Mouse (Mus musculus) adrenal gland, postnatal 4 days (tissue): Measurements from ENCODE around the gene Tenm1. TPM values are rescaled to one million over a fixed set of nuclear protein-coding genes. Genes with fewer than 3 reads are reported as not detected.

Experiments
- DNase-seq, 2 experiments: peaks; one replicate each; pipeline ENCODE4 v3.0.0; 2021 to 2022; ENCODE audit warnings: low spot score in 2 of 2, mixed read lengths in 2 of 2
- long read RNA-seq, 2 experiments: library from polyadenylated mRNA; stranded (forward); transcript quantifications; one replicate each; pipeline ENCODE4 v2.0.0; 2021
- total RNA-seq, 2 experiments: library from RNA; stranded (reverse); gene quantifications; 2 replicates each; pipeline ENCODE4 v1.2.3; 2021

Gene Tenm1
- total RNA-seq, result under 1 TPM; 0.45 to 0.96 TPM
- long read RNA-seq, experiment 1, result 0 reads
- long read RNA-seq, experiment 2, result 0 reads

DNA sequence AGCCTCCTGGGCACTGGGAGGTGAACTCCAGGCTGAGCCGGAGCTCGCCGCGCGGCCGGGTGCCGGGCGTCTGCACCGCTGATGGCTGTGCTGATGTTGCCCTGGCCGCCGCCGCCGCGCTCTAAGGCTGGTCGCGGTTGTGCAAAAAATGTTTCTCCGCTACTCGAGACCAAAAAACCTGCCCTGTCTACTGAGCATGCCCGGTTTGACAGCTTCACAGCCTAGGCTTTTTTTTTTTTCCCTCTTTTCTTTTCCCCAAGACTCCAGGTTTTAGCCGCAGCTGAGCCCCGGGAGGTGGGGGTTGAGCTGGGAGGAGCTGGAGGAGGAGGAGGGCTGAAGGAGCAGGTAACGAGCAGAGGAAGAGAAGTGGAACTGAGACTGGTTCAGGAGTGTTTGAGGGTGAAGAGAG lies at the start of gene Tenm1:
Tenm1 (minus strand) TSS at position 272 of the 409 bp plus-strand sequence.
- no peak for DNase-seq

DNA sequence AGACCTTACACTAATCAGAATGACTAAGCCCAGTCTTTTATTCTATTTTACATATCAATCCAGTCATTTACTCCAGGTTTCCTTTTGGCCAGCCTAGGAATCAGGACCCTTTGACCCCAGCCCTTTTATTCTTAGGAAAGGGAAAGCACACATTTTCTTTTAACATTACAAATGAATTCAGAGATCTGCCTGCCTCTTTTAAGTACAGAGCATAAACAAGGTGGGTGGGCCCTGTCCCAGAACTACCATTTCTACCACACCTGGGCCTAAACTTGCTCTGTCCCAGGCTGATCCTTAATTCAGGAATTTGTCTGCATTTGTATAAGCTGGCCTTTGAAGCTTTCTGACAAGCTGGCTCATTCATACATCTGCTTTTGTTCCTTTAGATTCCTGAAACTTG lies 38.4 kb upstream of the Tenm1 start:
- DNase-seq, result no peak

DNA sequence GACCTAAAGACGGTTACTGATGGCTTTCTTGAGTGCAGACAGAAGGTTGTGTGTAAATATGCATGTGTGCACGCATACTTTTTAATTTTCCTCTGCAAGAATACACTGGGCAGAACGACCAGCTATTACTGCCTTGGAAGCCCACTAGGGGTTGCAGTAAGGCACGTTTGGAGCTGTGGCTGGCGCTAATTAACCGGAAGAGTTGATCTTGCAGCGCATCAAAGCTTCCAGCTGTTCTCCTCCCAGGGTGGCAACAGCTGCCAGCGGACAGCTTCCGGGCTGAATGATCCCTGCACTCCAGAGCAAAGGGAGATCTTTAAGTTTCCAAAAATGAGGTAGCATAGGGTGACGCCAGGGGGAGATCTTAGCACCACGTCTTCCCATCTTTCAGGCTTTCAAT lies 1.7 kb upstream of the Tenm1 start:
- DNase-seq, result no peak

DNA sequence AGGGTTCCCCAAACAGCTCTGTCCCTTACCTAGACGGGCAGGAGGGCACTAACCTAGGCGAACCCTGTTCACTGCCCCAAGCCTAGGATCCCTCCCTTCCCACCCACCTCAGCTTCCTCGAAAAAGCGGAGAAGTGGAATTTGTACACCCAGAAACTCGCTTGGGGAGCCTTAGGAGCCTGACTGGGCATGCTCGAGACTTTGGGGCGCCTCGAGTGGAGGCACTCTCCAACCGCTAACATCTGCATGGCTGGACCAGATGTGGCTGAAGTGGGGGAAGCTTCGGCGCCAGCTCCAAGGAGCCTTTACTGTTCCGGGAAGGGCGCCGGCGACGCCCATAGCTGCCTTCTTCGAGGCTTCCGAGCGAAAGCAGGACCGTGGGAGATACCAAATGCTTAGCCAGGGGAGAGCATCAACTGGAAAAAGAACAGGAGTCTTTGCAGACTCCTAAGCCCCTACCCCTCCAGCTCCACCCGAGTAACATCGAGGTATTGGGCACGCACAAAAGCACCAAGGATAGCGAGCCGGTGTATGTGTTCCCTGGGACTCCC lies 1.1 kb upstream of the Tenm1 start:
- DNase-seq, result no peak

DNA sequence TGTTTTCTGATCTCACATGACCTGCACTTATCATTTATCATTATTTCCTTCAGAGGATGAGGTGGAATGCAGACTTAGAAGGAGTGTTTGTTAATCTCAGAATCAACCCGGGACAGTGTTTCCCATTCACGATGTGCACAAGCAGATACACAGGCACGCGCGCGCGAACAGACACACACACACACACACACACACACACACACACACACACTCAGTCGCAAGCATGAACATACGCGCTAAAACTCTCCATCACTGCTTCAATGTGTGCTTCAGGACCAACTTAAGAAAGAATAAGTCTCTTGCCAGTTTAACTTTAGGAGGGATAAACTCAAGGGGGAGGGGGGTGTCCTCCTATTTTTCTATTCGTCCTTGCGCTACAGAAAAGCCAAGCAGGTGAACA lies 411 bp upstream of the Tenm1 start:
- no peak for DNase-seq

DNA sequence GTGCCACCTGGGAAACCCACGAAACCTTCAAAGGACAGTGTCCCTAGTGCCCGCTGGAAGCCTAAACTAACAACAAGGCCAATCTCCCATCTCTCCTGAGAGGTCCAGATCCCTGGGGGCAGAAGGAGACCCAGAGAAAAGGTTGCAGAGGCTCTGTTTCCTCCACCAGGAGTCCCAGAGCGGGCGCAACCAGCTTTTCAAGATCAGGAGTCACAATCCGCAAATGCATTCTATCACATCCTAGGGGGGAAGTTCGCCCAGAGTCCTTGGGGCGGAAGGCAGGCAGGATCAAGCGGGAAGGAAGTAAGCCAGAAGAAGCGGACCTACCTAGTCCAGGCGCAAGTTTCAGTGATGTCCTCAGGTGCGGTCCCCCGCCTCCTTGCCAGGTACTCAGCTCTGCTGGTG lies 963 bp downstream of the Tenm1 start:
- DNase-seq, result no peak

DNA sequence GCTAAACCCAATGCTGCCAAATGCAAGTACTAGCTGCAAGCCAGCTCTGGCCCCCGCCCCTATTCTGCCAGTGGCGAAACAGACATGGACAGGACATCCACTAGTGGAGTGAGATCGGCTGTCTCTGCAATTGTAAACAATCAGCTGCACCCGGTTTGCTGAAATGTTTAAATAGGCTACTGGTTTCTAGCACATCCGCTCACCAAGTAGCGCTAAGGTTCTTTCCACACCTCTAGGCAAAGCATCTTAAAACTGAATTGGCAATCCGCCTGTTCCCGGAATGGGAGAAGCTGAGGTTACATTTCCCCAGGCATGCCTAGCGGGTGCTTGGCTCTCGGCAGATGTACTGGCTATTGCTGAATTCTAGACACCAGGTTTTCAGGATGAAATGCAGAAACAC lies 1.8 kb downstream of the Tenm1 start:
- no peak for DNase-seq

DNA sequence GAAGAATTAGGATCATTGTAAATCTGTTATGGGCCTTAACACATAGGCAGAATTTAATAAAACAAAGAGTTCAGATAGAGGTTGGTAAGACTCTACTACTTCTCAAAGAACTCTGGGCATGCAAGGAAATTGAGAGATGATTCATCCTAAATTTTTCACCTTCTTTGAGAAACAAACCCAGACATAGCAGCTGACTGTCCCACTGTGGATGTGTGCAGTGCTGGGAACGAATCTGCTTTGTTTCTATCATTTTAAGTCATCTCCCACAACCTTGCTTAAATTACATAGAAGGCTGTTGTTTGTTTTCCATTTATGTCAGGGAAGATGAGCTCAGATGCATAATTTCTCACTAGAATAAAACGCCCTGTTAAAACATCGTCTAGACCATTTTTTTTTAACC lies 31.0 kb downstream of the Tenm1 start:
- no peak for DNase-seq

DNA sequence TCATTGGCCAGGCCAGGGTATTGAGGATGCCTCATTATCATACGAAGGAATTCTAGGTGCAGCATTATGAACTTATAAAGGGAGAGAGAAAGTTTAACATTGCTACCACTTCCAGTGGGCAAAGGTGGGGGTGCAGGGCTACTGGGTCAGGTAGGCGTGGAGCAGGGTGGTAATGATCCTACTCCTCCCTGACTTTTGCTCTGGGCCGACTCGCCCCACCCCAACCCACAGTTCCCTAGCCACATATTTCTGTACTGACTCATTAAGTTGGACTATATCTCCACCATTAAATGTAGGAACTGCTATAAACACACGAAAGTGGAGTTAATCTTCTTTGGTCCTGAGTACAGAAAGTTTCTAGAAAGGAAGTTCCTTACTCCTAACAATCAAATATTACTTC lies 40.8 kb downstream of the Tenm1 start:
- no peak for DNase-seq

DNA sequence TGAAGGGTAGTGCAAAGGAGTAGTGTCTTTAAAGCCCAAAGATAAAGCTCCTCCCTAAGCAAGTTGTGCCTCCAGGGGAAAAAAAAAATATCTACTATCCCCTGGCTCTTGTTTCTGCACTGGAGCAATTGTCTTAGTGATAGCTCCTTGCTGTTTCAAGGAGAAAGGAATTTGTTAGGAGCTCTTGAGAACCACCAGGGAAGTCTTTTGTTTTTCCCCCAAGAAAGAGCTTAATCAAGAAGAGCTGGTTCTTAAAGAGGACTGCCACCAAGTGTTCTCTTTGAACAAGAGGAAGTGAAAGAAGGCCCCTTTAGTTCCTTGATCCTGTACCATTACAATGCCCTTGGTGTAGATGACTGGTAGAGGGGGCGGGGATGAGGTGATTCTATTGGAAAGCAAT lies 56.4 kb downstream of the Tenm1 start:
- DNase-seq, result no peak

DNA sequence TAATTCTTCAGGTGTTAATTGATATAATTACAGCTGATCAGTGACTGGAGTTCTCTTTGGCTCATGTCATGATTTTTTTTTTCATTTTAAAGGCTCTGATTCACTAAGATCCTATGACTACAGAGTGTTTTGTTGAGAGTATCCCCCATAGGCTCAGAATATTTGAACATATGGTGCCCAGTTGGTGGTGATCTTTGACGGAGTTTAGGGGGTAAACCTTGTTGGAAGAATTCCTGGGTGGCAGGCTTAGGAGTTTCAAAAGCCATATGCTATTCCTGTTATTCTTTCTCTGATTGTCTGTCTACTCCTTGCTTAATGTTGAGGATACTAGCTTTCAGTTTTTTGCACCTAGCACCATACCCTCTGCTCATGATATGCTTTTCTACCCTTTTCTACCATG lies 109.6 kb downstream of the Tenm1 start:
- DNase-seq, result no peak

DNA sequence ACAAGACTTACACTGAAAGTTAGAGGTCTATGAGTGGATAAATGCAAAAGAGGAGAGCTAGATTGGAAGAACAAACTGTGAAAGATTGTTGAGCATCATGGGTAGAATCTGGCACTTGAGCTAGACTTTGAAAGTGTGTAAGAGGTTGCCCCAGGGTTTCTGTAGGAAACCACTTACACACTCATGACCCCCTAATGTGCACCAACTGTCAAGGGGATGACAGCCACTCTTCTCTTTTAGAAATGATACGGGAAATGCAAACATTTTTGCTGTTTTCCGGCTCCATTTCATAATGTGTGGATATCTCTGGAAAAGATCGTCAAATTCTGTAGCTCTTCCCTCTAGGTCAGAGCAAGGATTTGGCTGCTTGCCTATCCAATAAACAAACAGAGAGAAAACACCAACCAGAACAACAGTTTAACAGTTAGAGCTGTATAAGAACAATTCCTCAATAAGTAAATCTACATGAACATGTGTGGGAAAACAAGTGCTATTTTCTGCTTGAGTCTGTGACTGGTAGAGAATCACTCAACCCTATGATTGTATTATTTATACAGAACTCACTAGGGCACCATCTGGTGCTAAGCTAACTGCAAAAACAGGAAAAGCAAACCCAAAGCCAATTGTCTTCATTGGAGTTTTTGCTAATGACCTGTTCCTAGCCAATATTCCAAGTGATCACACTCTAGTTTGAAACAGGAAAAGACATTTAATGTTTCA lies 111.0 kb downstream of the Tenm1 start:
- no peak for DNase-seq

DNA sequence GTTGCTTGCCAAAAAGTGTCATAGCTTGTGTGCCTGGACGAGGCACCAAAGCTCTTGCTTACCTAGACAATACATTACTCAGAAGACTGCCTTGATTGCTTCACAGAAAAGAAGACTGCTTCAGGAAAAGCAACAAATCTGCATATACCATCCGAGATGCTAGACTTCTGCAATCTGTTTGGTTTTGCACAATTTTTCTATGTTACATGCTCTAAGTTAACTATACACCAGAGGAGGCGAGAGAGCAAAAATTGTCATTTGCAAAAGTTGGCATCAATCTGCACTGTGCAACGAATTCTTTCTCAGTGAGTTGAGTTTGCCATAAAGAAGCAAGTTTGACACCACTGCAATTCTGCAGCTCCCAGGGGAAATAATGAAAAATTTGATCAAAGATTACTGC lies 193.1 kb downstream of the Tenm1 start:
- no peak for DNase-seq

DNA sequence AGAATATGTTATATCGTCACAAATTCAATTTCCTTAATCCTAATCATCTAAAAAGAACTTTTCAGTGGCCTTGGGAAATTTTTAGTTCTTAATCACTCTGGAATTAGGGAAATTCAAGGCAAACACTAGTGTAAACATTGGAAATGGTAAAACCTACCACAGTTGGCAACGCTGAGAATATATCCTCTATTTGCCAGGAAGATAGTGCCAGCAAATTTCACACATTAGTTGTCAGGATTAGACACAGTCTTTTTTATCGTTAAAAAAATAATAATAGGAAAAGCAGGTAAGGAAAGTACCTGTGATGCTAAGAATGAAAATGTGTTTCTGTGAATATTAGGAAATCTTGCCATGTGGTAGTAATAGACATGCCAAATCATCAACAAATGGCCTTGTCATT lies 223.9 kb downstream of the Tenm1 start:
- DNase-seq, result no peak

DNA sequence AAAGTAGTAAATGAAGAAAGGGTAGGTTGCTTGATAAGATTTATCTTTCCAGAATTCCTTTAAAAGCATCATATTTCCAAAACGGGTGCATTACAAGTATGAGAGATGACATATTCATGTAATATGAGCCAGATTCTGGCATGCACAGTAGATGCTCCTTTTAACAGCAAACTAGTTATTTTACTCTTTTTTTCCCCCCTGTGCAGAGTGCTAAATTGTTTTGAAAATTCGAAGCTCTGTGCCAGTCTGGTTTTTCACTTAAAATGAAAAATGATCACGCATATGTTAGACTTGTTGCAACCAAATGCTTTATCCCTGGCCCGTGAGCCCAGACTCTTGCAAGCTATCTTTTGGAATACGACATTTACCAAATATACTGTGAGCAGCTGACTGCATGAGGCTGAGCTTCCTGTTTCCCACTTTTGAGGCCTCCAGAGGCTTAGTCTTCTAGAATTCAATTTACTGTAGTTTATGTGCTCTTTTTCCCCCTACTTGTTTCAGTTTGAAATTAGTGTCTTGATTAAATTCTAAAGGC lies 226.6 kb downstream of the Tenm1 start:
- no peak for DNase-seq

DNA sequence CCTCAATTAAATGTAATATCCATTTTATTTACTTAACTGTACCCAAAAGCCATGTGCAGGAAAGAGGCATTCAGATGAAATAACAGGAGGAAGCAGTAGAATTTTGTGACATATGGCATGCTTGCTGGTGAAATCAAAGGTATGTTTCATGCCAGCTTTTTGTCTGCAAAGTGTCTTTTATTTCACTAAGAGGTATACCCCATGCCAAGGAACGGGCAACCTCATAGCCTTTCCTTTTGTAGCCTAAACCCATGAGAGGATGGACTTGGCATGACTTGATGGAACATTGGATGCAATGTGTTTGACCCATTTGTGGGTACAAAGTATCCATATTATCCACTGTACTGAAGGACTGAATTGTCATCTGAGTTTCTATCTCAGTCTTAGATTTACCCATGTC lies 246.0 kb downstream of the Tenm1 start:
- no peak for DNase-seq

DNA sequence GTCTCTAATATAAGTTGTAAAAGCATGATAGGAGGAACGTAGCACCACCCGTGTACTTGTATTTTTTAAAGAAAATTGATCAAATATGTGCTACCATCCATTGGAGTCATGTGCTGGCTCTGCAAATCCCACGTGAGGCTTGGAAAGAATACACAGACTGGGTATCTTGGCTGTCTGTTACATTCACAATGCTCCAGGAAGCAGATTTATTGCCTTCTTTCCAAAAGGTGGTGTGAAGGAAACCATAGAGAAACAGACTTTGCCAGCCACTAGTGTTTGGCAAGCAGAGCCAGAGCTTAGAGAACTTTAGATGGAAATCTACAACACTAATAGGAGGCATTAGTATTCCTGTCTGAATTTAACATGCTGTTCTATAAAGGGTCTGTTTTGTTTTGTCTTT lies 277.4 kb downstream of the Tenm1 start:
- DNase-seq, result no peak

DNA sequence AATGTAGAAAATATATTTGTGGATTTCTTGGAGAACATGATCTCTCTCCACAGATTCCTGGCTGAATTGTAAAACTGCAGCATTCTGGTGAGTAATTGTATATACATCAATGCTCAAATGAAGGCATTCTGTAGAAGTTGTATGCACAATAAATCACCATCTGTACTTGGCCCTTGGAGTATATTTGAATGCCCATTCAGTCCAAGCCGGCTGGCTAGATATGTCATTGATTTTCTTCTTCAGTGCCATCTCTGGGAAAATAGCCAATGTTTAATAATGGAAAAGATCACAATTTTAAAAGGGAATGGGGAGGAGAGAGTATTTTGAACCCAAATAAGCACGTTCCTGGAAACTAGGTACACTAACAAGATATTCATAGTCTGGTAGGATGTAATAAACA lies 299.2 kb downstream of the Tenm1 start:
- DNase-seq, result no peak

DNA sequence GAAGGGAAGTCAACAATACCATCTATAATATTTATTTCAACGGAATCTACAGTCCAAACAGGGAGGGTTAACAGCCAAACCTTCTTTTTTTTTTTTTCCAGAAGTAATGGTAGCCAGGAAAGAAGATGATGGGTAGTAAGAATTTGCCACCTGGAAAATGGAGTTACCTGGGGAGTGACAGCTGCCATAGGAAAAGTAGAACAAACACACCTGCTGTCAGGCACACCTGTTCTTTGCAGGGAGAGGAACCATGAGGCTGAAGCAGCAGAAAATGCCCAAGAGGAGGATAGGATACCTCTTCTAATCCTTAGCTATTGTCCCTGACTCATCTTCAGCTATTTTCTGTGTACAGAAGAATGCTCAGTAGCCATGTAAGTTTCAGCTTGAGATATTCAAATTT lies 306.4 kb downstream of the Tenm1 start:
- DNase-seq, result no peak

DNA sequence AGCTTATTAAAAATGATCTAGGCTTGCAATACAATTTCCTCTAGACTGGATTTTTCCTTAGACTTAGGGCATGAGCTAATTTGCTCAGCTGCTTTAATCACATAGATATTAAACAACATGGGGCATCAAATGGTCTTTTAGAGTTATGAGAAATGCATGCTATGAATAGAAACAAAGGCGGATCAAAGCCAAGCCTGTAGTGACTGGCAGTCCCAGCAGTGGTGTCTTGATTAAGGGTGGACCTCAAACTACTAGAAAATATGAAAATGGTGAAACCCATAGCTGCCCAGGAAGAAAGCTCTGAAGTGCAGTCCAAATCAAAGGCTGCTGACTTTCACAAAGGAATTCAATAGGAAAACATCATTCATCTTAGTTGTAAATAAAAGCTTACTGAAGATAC lies 306.9 kb downstream of the Tenm1 start:
- no peak for DNase-seq

DNA sequence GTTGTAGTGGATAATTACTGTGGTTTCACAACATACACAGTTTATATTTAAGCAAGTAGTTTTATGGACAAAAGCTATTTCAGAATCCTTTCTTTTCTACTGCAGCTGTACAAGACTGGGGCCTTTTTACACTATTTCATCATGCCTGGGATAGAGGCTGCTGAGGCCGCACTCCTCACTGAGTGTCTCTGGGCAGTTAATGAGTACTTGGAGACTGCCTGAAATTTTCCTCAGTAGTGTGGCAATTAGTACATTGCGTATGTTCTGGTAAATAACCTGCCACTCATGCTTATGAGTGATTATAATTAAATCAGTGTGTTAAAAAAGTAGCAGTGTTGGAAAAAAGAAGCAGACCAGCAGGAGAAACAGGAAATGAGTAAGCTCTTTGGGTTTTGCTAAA lies 442.8 kb downstream of the Tenm1 start:
- no peak for DNase-seq

DNA sequence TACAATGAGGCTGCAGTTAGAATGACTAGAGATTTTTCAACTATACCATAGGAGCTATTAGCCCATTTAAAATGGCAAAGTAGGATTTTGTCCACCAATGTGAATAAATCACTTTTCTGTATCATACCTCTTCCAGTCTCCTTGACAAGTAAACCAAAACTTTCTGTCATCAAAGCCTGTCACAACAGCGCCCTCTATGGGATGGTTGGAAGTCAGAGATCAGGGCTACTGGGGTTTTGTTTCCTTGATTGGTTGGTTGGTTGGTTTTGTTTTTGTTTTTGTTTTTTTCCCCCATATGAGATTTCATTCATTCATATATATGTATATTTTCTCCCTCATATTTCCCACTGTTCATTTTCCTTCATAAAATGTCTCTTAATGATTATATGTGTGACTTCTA lies 455.4 kb downstream of the Tenm1 start:
- DNase-seq, result no peak

DNA sequence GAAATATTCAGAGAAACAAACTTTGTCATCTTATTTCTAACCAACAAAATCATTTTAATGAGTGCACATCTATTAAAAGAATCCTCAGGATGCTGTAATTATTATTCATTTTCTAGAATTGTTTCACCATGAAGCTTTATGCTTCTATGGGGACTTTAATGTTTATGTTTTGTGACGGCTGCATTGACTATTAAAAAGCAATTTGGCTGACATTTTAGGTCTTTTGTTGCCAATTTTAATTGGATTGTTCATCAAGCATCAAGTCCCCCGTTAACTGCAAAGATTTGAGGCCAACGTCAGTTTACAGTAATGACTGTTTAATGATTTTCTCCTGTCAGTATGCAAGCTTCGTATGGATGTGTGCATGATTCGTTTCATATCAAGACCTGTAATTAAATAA lies 461.3 kb downstream of the Tenm1 start:
- DNase-seq, result no peak
